Mouse (Mus musculus): ENCODE measurements at regions not wholly inside any gene's neighbourhood (a gene's known extent, or its start where the extent isn't known, plus 50 kb on each side); places are given as distances from the start of the nearest gene placed in this dataset.

GRCm38 (mm10) chr3:136449364-136449763, 123.5 kb upstream of the Bank1 start:
- in situ Hi-C loops (cut with MboI, MseI) = no loop called here

GRCm38 (mm10) chr3:136444598-136444997, 118.7 kb upstream of the Bank1 start:
- in situ Hi-C loops (cut with MboI, MseI) = no loop called here

GRCm38 (mm10) chr3:136442099-136442498, 116.2 kb upstream of the Bank1 start:
- in situ Hi-C loops (cut with MboI, MseI) = no loop called here

GRCm38 (mm10) chr3:136439907-136440645, 114.2 kb upstream of the Bank1 start:
- in situ Hi-C loops (cut with MboI, MseI) = no loop called here

GRCm38 (mm10) chr3:136439350-136439749, 113.5 kb upstream of the Bank1 start:
- in situ Hi-C loops (cut with MboI, MseI) = no loop called here

- in situ Hi-C loops (cut with MboI, MseI) = no loop called here
Measured at GRCm38 (mm10) chr3:136434407-136434806, 108.5 kb upstream of the Bank1 start.

GRCm38 (mm10) chr3:136432072-136432471, 106.2 kb upstream of the Bank1 start:
- in situ Hi-C loops (cut with MboI, MseI) = no loop called here

GRCm38 (mm10) chr3:136427427-136427826, 101.6 kb upstream of the Bank1 start:
- in situ Hi-C loops (cut with MboI, MseI) = no loop called here

GRCm38 (mm10) chr3:136426539-136427194, 100.8 kb upstream of the Bank1 start:
- in situ Hi-C loops (cut with MboI, MseI) = no loop called here

GRCm38 (mm10) chr3:136421969-136422614, 96.2 kb upstream of the Bank1 start:
- in situ Hi-C loops (cut with MboI, MseI) = no loop called here

- in situ Hi-C loops (cut with MboI, MseI) = no loop called here
Measured at GRCm38 (mm10) chr3:136405606-136406005, 79.7 kb upstream of the Bank1 start.

- in situ Hi-C loops (cut with MboI, MseI) = no loop called here
Measured at GRCm38 (mm10) chr3:136383282-136383681, 57.4 kb upstream of the Bank1 start.

GRCm38 (mm10) chr3:136380644-136381043, 54.8 kb upstream of the Bank1 start:
- in situ Hi-C loops (cut with MboI, MseI) = no loop called here

GRCm38 (mm10) chr3:136379741-136380398, 54.0 kb upstream of the Bank1 start:
- in situ Hi-C loops (cut with MboI, MseI) = loop anchor here (10.0 kb wide), 1 partner anchor 1255 kb away; no protein-coding TSS in a partner anchor

- in situ Hi-C loops (cut with MboI, MseI) = loop anchor here (10.0 kb wide), 1 partner anchor 1258 kb away; no protein-coding TSS in a partner anchor
Measured at GRCm38 (mm10) chr3:136376893-136377292, 51.0 kb upstream of the Bank1 start.

All from T-helper 2 cell (primary cell).